Mouse (Mus musculus) kidney, postnatal 4 days (tissue): ENCODE results near the gene Cntrob.

Source experiments
- DNase-seq, 2 experiments: peaks; one replicate each; pipeline ENCODE4 v3.0.0; 2021; ENCODE audit warnings: mixed read lengths in 2 of 2

Gene Cntrob

GRCm38 (mm10) chr11:69297799-69298198 lies 25.8 kb downstream of the Cntrob start:
- DNase-seq: no peak

GRCm38 (mm10) chr11:69295286-69295685 lies 28.3 kb downstream of the Cntrob start:
- no peak for DNase-seq

GRCm38 (mm10) chr11:69291111-69291510 lies 32.5 kb downstream of the Cntrob start:
- no peak for DNase-seq

GRCm38 (mm10) chr11:69277267-69277666 lies 46.3 kb downstream of the Cntrob start:
- no peak for DNase-seq

- DNase-seq: no peak
These were observed 47.5 kb downstream of the Cntrob start for GRCm38 (mm10) chr11:69276081-69276480.

GRCm38 (mm10) chr11:69275650-69276049 lies 47.9 kb downstream of the Cntrob start:
- DNase-seq: no peak

- peak; percentile 90 for DNase-seq
These were observed 51.3 kb downstream of the Cntrob start for GRCm38 (mm10) chr11:69272122-69272740.

GRCm38 (mm10) chr11:69269575-69269974 lies 54.0 kb downstream of the Cntrob start:
- peak; percentile 86 to 88 for DNase-seq

GRCm38 (mm10) chr11:69268100-69268499 lies 55.5 kb downstream of the Cntrob start:
- DNase-seq: no peak

GRCm38 (mm10) chr11:69267341-69267740 lies 56.2 kb downstream of the Cntrob start:
- peak; percentile 30 to 49 for DNase-seq

GRCm38 (mm10) chr11:69266253-69266652 lies 57.3 kb downstream of the Cntrob start:
- peak; percentile 62 to 73 for DNase-seq

GRCm38 (mm10) chr11:69265410-69265809 lies 58.2 kb downstream of the Cntrob start:
- DNase-seq: no peak

- DNase-seq: peak; percentile 37 to 54
These were observed 59.3 kb downstream of the Cntrob start for GRCm38 (mm10) chr11:69264276-69264675.

GRCm38 (mm10) chr11:69260111-69260510 lies 63.5 kb downstream of the Cntrob start:
- DNase-seq: no peak

- DNase-seq: peak; percentile 56 to 65
These were observed 65.3 kb downstream of the Cntrob start for GRCm38 (mm10) chr11:69258287-69258686.

GRCm38 (mm10) chr11:69257807-69258206 lies 65.8 kb downstream of the Cntrob start:
- peak in 1 of 2 experiments; percentile 21 for DNase-seq

- DNase-seq: no peak
These were observed 66.5 kb downstream of the Cntrob start for GRCm38 (mm10) chr11:69257072-69257471.

GRCm38 (mm10) chr11:69254808-69255207 lies 68.8 kb downstream of the Cntrob start:
- no peak for DNase-seq

- no peak for DNase-seq
These were observed 70.4 kb downstream of the Cntrob start for GRCm38 (mm10) chr11:69253131-69253530.

GRCm38 (mm10) chr11:69251953-69252352 lies 71.6 kb downstream of the Cntrob start:
- DNase-seq: no peak

- no peak for DNase-seq
These were observed 72.3 kb downstream of the Cntrob start for GRCm38 (mm10) chr11:69251135-69251842.

- DNase-seq: no peak
These were observed 73.5 kb downstream of the Cntrob start for GRCm38 (mm10) chr11:69250106-69250505.
